Mouse (Mus musculus): ENCODE measurements at regions not wholly inside any gene's neighbourhood (a gene's known extent, or its start where the extent isn't known, plus 50 kb on each side); places are given as distances from the start of the nearest gene placed in this dataset.

GRCm38 (mm10) chr11:109088488-109089252 is 55.5 kb downstream of the E030025P04Rik start:
- no peak for DNase-seq (ENCODE audit: low read depth, low spot score)

GRCm38 (mm10) chr11:109081957-109082356 is 62.2 kb downstream of the E030025P04Rik start:
- DNase-seq (ENCODE audit: low read depth, low spot score) = no peak

- no peak for DNase-seq (ENCODE audit: low read depth, low spot score)
Measured at GRCm38 (mm10) chr11:109081454-109081853, 62.7 kb downstream of the E030025P04Rik start.

- DNase-seq (ENCODE audit: low read depth, low spot score) = no peak
Measured at GRCm38 (mm10) chr11:109080847-109081415, 63.2 kb downstream of the E030025P04Rik start.

- DNase-seq (ENCODE audit: low read depth, low spot score) = no peak
Measured at GRCm38 (mm10) chr11:109079466-109079865, 64.7 kb downstream of the E030025P04Rik start.

- no peak for DNase-seq (ENCODE audit: low read depth, low spot score)
Measured at GRCm38 (mm10) chr11:109076587-109077417, 67.4 kb downstream of the E030025P04Rik start.

GRCm38 (mm10) chr11:109071340-109071739 is 72.8 kb downstream of the E030025P04Rik start:
- DNase-seq (ENCODE audit: low read depth, low spot score) = no peak

GRCm38 (mm10) chr11:109070412-109070811 is 73.8 kb downstream of the E030025P04Rik start:
- DNase-seq (ENCODE audit: low read depth, low spot score) = no peak

- no peak for DNase-seq (ENCODE audit: low read depth, low spot score)
Measured at GRCm38 (mm10) chr11:109069326-109069709, 74.9 kb downstream of the E030025P04Rik start.

GRCm38 (mm10) chr11:109068371-109069325 is 75.5 kb downstream of the E030025P04Rik start:
- DNase-seq (ENCODE audit: low read depth, low spot score) = no peak

- no peak for DNase-seq (ENCODE audit: low read depth, low spot score)
Measured at GRCm38 (mm10) chr11:109067733-109068132, 76.4 kb downstream of the E030025P04Rik start.

GRCm38 (mm10) chr11:109061971-109062370 is 82.2 kb downstream of the E030025P04Rik start:
- DNase-seq (ENCODE audit: low read depth, low spot score) = no peak

- no peak for DNase-seq (ENCODE audit: low read depth, low spot score)
Measured at GRCm38 (mm10) chr11:109060527-109060908, 83.7 kb downstream of the E030025P04Rik start.

GRCm38 (mm10) chr11:109059863-109060526 is 84.2 kb downstream of the E030025P04Rik start:
- DNase-seq (ENCODE audit: low read depth, low spot score) = no peak

- no peak for DNase-seq (ENCODE audit: low read depth, low spot score)
Measured at GRCm38 (mm10) chr11:109058021-109058420, 86.1 kb downstream of the E030025P04Rik start.

- DNase-seq (ENCODE audit: low read depth, low spot score) = no peak
Measured at GRCm38 (mm10) chr11:109048257-109049101, 95.7 kb downstream of the E030025P04Rik start.

GRCm38 (mm10) chr11:109047483-109048110 is 96.6 kb downstream of the E030025P04Rik start:
- no peak for DNase-seq (ENCODE audit: low read depth, low spot score)

- no peak for DNase-seq (ENCODE audit: low read depth, low spot score)
Measured at GRCm38 (mm10) chr11:109046446-109046845, 97.7 kb downstream of the E030025P04Rik start.

- DNase-seq (ENCODE audit: low read depth, low spot score) = no peak
Measured at GRCm38 (mm10) chr11:109040519-109040916, 103.7 kb downstream of the E030025P04Rik start.

Data from CD4-positive, CD25-positive, alpha-beta regulatory T cell, adult 2 months (primary cell).